Mouse (Mus musculus) CD4-positive naive resting alpha-beta T cell, adult 57 days (primary cell): ENCODE measurements around the gene 1700088E04Rik. TPM values are rescaled to one million over a fixed set of nuclear protein-coding genes. Genes with fewer than 3 reads are reported as not detected.

Source experiments
- total RNA-seq: library from RNA; stranded (reverse); gene quantifications from one replicate; pipeline ENCODE4 v1.2.4, GENCODE M21; 2023

Gene 1700088E04Rik
- not detected for total RNA-seq

DNA sequence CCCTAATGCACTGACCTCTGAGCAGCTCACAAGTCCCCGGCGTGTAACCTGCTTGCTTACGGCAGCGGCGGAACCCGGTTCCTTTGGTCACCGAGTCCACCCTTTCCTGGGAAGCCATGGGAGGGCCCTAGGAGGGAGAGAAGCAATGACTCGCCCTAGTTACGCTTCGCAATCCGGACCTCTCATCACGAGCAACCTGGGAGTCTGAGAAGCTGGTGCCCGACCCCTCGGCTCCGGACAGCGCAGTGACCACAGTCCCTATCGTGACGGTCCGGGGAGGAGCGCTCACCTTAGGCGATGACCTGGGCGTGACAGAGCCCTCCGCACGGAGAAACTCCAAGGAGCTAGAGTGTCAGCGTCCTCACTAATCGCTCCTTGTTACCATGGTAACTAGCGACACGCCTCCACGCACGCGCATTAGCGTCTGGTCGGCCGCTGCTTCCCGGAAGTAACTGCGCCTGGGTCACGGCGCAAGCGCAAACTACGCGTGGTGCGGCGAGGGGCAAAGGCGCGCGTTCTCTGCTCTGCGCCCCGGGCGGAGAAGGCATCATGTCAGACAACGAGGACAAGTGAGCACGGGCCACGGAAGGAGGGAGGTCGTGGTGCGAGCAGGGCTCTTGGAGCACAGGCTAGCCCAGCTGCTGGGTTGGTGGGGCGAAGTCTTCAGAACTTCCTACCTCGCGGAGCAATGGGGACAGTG is at the start of gene 1700088E04Rik, which contains the start of gene Polr2f:
TSS of gene 1700088E04Rik (minus strand) at position 388 of the 700 bp plus-strand sequence.
TSS of gene Polr2f (plus strand) at position 144 of the 700 bp plus-strand sequence.

DNA sequence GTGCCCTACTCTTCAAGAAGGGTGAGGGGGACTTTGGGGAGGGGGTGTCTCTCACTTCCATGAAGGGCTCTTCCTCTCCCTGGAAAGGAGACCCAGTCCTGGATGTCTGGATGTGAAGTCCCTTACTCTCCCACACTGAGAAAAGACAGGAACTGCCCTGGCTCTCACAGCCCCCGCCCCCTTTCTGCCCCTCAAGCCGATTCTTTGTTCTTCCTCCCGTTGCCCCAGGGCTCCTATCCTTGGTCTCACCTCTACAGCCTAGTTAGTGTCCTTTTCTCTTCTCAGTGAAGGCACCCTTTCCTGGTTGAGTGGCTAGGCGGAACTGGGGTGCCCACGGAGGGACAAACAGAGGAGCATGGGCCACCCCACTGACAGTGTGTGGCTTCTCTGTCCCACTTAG is 24.1 kb upstream of the 1700088E04Rik start, which contains the start of gene Sox10:
TSS of gene Sox10 (minus strand) at position 101 of the 400 bp plus-strand sequence.

DNA sequence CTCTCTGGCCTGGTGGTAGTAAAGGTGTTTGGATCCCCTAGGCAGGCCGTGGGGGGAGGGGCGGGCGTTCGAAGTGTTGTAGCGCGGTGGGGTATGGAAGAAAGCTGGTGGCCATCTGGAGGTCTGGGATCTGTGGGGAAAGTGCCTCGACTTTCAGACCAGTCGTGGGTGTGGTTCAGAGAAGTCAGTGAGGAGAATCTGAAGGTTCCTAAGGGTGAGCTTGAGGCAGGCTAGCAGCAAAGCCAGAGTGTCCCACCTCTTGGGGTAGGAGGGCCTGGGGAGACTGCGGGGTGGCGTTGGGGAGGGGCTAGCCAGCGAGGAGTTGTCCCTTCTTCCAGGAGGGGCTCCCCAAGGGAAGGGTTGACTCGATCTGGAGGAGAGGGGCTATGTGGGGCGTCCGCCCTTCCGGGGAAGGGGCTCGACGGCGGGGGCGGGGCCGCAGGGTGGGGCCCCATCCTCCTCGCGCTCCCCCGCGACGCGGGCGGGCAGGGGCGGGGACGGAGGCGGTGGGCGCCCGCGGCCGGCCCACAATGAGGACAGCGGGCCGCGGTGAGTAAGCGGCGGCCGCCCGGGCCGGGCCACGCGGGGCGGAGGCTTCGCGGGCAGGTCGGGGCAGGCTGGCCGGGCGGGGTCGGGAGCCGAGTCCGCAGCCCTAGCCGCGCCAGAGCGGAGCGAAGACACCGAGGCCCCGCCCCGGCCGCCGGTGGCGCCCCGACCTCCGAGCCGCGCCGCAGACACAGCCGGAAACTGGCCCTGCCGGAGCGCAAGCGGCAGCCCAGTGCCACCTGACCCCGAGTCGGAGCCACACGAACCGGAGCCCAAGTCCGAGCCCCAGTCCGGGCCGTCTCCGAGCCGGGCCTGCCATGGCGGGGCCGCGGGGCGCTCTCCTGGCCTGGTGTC is 32.4 kb downstream of the 1700088E04Rik start, which contains the start of gene Micall1:
TSS of gene Micall1 (plus strand) at position 478 of the 900 bp plus-strand sequence.

Other genes with a start within 250 kb of the 1700088E04Rik start
- not detected for gene Gm49510, start 241.6 kb downstream of the 1700088E04Rik start, total RNA-seq
- 241 TPM for gene Sh3bp1, start 241.5 kb downstream of the 1700088E04Rik start, total RNA-seq
- 13.7 TPM for gene Pdxp, start 227.3 kb downstream of the 1700088E04Rik start, total RNA-seq
- gene Lgals1, start 214.5 kb downstream of the 1700088E04Rik start, total RNA-seq, result 63.1 TPM
- 58.9 TPM for gene Nol12, start 206.3 kb downstream of the 1700088E04Rik start, total RNA-seq
- gene Triobp, start 193.5 kb downstream of the 1700088E04Rik start, total RNA-seq, result 40.0 TPM
- 5.8 TPM for gene H1f0, start 112.8 kb downstream of the 1700088E04Rik start, total RNA-seq
- gene Galr3, start 99.4 kb downstream of the 1700088E04Rik start, total RNA-seq, result not detected
- 27.3 TPM for gene Ankrd54, start 78.4 kb downstream of the 1700088E04Rik start, total RNA-seq
- gene Eif3l, start 66.1 kb downstream of the 1700088E04Rik start, total RNA-seq, result 118 TPM
- 65.1 TPM for gene Micall1, start 32.4 kb downstream of the 1700088E04Rik start, total RNA-seq
- 44.4 TPM for gene Polr2f, start 244 bp downstream of the 1700088E04Rik start, total RNA-seq
- not detected for gene Sox10, start 24.0 kb upstream of the 1700088E04Rik start, total RNA-seq
- 24.8 TPM for gene Pick1, start 87.9 kb upstream of the 1700088E04Rik start, total RNA-seq
- gene Gm49486, start 88.1 kb upstream of the 1700088E04Rik start, total RNA-seq, result 0.92 TPM
- not detected for gene Slc16a8, start 113.5 kb upstream of the 1700088E04Rik start, total RNA-seq
- gene Baiap2l2, start 144.3 kb upstream of the 1700088E04Rik start, total RNA-seq, result 0.65 TPM
- gene Pla2g6, start 187.1 kb upstream of the 1700088E04Rik start, total RNA-seq, result 11.3 TPM
- 211 TPM for gene Maff, start 205.4 kb upstream of the 1700088E04Rik start, total RNA-seq